8 mouse cellular contexts compared by ENCODE assay signal in the genomic region with DNA sequence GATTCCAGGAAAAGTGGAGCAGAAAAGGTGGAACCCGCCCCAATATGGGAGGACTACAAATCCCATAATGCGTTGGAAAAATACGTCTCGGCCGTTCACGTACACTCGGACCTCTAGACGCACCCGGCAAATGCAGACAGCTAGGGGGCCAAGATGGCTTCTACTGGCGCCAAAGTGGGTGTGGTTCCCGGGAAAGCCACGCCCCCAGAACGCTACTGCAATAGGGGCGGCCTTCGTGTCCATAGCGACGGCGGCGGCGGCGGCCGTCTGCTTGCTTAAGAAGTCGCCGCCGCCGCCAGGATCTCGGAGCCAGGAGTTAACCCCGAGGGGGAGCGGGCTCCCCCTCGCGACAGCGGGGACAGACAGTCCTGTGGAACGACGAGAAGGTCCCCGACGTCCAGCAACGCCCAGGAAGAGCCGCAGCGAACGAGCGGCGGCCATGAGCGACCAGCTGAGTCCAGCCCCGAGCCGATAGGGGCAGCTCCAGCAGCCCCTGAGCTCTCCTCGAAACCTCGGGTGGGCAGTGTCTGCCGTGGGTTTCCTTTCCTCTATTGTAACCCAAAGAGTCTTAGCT. TPM values are rescaled to one million over a fixed set of nuclear protein-coding genes. Genes with fewer than 3 reads are reported as not detected.
DNase-seq lines count a peak whose midpoint lies in the region; ATAC-seq lines count a peak whose summit lies in the region.

A gene (plus strand): TSS at position 229 of the 574 bp plus-strand sequence.

- ATAC-seq in inflammation-experienced regulatory T-cells, adult 6 months = peak; percentile 99
- ATAC-seq in megakaryocyte-erythroid progenitor cell, adult 5-6 weeks (replicated peaks; ENCODE audit: low FRiP score, low TSS enrichment, poor library complexity, severe bottlenecking) = peak; percentile 99

- intact Hi-C loops in left cerebral cortex, postnatal 10 days (cut with DNase I) = no loop called here

- DNase-seq in adipocyte (ENCODE audit: low spot score) = peak; percentile 92
- peak; percentile 99 for DNase-seq in embryo, embryonic 10 days (ENCODE audit: low spot score)
- peak; percentile 96 for DNase-seq in gastrocnemius, postnatal 10 days
- peak; percentile 96 to 99 for DNase-seq in left cerebral cortex, postnatal 10 days (ENCODE audit: extremely low spot score in 1 of 2, low spot score in 2 of 2)
- peak; percentile 94 for DNase-seq in right cerebral cortex, postnatal 25 days
- peak; percentile 95 to 97 for DNase-seq in urinary bladder, postnatal 4 days (ENCODE audit: low spot score in 2 of 2)

RNA-seq across cellular contexts. Expression of the gene that starts here (rescaled TPM):
- under 1 TPM; 0.14 to 0.20 TPM for total RNA-seq in gastrocnemius, postnatal 10 days (2021)
- not detected for polyA plus RNA-seq in inflammation-experienced regulatory T-cells, adult 6 months (2017; shearing (Covaris generic))
- 1 to 10 TPM; 1.3 to 2.2 TPM for total RNA-seq in left cerebral cortex, postnatal 10 days (2021)
- total RNA-seq in megakaryocyte-erythroid progenitor cell, adult 5-6 weeks (2014; fragmentation: Nextera tagmentation) = not detected in 2 replicates
- 0.11 and 1.9 TPM in 2 replicates for total RNA-seq in megakaryocyte-erythroid progenitor cell, adult 5-6 weeks (2017)

Comparison
In these comparisons a context has a peak if more than half of its experiments do, and no peak if none do; other contexts are left out.
1. Peak in every context shown above with its lines: DNase-seq and ATAC-seq.
2. Peak in DNase-seq in gastrocnemius, postnatal 10 days; RNA of the gene not detected or under 1 TPM.
3. Peak in ATAC-seq in inflammation-experienced regulatory T-cells, adult 6 months; RNA of the gene not detected or under 1 TPM.